Mouse (Mus musculus) liver, postnatal 0 days (tissue): Measurements from ENCODE around the gene Cntfr.
"Not testable (repeated sequence)": the region's sequence is repeated elsewhere in the genome, so short reads cannot be mapped to it uniquely, and the experiment has no call there.

Source experiments
- CTCF ChIP-seq: sonication (generic); IDR thresholded peaks from 2 replicates; pipeline ENCODE4 v1.5.1; 2016; ENCODE audit warnings: antibody characterized with exemption, low read depth
- EP300 ChIP-seq: IDR thresholded peaks from 2 replicates; pipeline ENCODE4 v1.6.1; 2016; ENCODE audit warnings: antibody characterized with exemption, low read depth, mild to moderate bottlenecking

DNA sequence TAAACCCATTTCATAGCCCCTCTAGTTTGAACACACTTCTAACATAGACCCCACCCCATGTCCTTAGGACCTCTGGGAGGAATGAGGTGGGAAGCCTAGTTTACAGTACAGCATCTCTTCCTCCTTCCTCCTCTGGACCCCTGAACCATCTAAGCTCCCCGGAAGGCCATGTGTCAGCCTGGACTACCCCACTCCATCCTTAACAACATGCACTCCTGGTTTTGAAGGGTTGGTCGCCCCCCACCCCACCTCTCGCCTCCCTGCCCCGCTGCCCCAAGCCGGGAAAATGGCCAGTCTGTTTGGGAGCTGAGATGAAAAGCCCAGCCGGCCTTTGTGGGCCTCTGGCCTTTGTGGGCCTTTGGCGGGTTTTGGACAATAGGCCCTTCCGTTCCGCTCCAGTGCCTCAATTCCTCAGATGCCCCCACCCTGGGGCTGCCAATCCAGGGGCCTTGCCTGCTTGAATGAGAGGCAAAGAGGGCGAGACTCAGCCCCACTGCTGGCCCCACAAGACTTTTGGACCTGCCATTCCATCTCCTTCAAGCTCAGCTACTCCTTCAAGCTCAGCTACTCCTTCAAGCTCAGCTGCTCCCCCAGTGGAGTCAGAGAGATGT is 10.9 kb downstream of the Cntfr start:
- TF ChIP-seq CTCF, EP300: not testable (repeated sequence)
